Mouse (Mus musculus): ENCODE measurements at regions not wholly inside any gene's neighbourhood (a gene's known extent, or its start where the extent isn't known, plus 50 kb on each side); places are given as distances from the start of the nearest gene placed in this dataset.
"Not testable (repeated sequence)": the region's sequence is repeated elsewhere in the genome, so short reads cannot be mapped to it uniquely, and the experiment has no call there.

DNA sequence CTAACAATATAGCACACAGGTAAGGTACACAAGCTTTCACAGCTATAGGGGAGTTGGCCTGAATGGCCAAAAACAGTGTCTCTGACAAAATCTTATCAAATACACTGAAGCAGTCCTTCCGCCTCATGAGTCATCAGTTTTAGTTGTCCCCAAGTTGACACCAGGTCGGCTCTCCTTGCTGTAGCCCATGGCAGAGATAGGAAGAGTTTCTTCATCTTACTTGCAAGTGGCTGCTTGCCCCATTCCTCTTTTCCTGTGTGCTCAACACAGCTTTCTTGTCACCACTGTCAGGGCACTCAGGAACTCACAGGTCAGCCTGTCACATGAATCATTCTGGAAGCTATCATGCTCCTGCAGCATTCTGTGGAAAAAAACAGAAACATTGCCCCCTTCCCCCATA, 77.1 kb downstream of the Olfr721-ps1 start:
- H3K36me3 ChIP-seq; ATAC-seq (ENCODE audit: low FRiP score); H3K4me3 ChIP-seq; H3K4me1 ChIP-seq (replicated peaks); H3K27ac ChIP-seq; H3K4me2 ChIP-seq; H3K9me3 ChIP-seq; H3K9ac ChIP-seq; H3K27me3 ChIP-seq: not testable (repeated sequence)
- 91% methylated on average over 2 of the region's 2 CpGs for WGBS

DNA sequence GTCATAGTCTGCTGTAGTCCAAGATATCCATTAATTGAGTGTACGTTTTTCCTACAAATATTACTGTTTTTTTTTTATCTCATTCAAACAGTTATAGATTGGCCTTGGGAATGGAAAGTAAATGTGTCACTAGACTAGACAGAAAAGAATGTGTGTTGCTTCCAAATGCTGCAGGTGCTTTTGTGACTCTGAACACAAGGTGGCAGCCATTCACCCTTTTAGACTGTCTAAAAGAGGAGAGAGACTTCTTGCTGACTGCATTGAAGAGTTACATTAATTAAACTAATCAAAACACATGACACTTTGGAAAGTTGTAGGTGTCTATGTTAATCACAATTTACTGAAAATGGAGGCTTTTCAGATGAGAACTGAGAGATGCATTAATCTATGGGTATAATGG, 80.7 kb downstream of the Olfr721-ps1 start:
- Histone ChIP-seq H3K4me1 (replicated peaks) (no peaks in the 10 kb centered on the region), H3K27ac (no peak overlapping the region), H3K4me3 (no peak overlapping the region), H3K4me2 (no peak overlapping the region), H3K9me3 (no peaks in the 10 kb centered on the region), H3K36me3 (no peaks in the 10 kb centered on the region), H3K9ac (no peak overlapping the region), H3K27me3 (no peaks in the 10 kb centered on the region)
- no peak for ATAC-seq (ENCODE audit: low FRiP score)
- 90% methylated on average over 1 of the region's 1 CpGs for WGBS

DNA sequence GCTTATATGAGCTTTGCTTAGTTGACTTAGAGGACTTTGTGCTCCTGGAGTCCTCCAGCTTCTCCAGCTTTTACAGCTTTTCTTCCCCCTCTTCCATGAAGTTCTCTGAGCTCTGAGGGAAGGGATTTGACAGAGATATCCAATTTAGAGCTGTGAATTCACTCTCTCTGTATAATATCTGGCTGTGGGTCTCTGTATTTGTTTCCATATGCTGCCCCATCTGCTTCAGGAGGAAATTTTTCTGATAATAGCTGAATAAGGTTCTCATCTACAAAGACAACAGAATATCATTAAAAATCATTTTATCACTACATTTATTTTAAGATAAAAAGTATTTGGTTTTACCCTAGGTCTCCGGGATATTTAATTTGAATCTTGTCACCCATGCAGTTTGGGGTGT, 85.3 kb downstream of the Olfr721-ps1 start:
- H3K4me2 ChIP-seq = no peak overlapping the region
- WGBS = 98% methylated on average over 1 of the region's 1 CpGs

DNA sequence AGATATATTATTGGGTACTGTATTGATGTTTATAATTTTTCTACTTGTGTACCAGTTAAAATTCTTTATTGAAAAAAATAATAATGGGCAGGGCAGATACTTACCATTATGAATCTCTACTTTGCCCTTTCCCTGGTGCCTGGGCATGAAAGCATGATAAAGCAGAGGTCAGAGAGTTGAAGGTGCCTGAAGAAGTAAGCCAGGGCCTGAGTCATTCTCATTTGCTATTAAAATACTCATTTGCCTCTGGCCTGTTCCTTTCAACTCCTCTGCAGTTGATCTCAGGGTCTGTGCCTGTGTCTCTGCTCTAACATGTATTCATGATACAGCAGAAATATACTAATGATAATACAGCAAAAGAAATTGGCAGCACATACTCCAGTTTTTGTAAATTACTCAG, 89.4 kb downstream of the Olfr721-ps1 start:
- Histone ChIP-seq H3K4me1 (replicated peaks) (no peaks in the 10 kb centered on the region), H3K27ac (no peak overlapping the region), H3K4me2 (no peak overlapping the region), H3K4me3 (no peak overlapping the region), H3K9me3 (no peaks in the 10 kb centered on the region), H3K36me3 (no peaks in the 10 kb centered on the region), H3K27me3 (no peaks in the 10 kb centered on the region), H3K9ac (no peak overlapping the region)
- no peak for ATAC-seq (ENCODE audit: low FRiP score)

More for the DNA sequence above, 85.3 kb downstream of the Olfr721-ps1 start:
- Histone ChIP-seq H3K9me3 (no peaks in the 10 kb centered on the region), H3K27ac (no peak overlapping the region), H3K4me1 (replicated peaks) (no peaks in the 10 kb centered on the region), H3K36me3 (no peaks in the 10 kb centered on the region), H3K9ac (no peak overlapping the region), H3K27me3 (no peaks in the 10 kb centered on the region), H3K4me3 (no peak overlapping the region)
- no peak for ATAC-seq (ENCODE audit: low FRiP score)

DNA sequence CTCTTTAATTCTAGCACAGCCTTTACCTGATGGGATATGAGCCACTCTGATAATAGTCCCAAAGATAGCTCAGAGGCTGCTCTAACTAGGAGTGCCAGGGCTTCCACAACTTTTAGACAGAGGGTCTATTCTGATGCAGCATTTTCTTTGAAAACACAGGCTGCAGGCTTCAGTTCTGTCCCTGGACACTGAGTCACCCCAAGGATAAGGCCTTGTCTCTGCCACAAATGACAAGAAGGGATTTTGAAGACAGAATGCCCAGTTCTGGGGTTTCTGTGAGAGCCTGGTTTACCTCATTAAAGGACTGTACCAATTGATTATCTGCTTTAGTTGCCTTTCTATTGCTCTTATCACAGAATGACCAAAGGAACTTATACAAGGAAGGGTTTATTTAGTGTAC, 90.9 kb downstream of the Olfr721-ps1 start:
- no peak overlapping the region for H3K27ac ChIP-seq

DNA sequence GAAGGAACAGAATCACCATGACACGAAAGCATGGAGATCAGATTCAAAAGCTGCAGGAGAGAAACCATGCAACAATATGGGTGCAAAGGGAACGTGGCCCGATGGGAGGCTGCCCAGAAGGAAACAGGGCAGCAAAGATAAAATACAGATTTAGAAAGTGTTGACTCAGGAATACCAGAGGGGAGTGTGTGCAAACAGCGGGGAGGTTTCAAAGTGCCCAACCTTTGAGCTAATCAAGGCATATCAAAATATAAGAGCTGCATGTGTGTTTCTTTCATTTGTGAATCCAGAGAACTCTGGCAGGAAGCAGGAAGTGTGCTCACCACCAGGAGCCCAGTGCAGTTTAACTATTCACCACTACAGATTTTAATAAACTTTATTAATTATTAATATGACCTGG, 110.8 kb downstream of the Olfr721-ps1 start:
- Histone ChIP-seq H3K9me3 (no peaks in the 10 kb centered on the region), H3K27me3 (no peaks in the 10 kb centered on the region), H3K4me1 (replicated peaks) (0 out of 2 replicates have a peak, but pooled peaks cover 3% of the 10 kb centered on the region), H3K36me3 (no peaks in the 10 kb centered on the region), H3K4me2 (no peak overlapping the region), H3K9ac (no peak overlapping the region), H3K27ac (no peak overlapping the region), H3K4me3 (no peak overlapping the region)
- WGBS = 88% methylated on average over 4 of the region's 4 CpGs
- ATAC-seq (ENCODE audit: low FRiP score) = no peak

More for the DNA sequence above, 90.9 kb downstream of the Olfr721-ps1 start:
- ATAC-seq (ENCODE audit: low FRiP score) = no peak
- Histone ChIP-seq H3K27me3 (no peaks in the 10 kb centered on the region), H3K4me1 (replicated peaks) (no peaks in the 10 kb centered on the region), H3K4me3 (no peak overlapping the region), H3K4me2 (no peak overlapping the region), H3K9ac (no peak overlapping the region), H3K9me3 (no peaks in the 10 kb centered on the region), H3K36me3 (no peaks in the 10 kb centered on the region)

DNA sequence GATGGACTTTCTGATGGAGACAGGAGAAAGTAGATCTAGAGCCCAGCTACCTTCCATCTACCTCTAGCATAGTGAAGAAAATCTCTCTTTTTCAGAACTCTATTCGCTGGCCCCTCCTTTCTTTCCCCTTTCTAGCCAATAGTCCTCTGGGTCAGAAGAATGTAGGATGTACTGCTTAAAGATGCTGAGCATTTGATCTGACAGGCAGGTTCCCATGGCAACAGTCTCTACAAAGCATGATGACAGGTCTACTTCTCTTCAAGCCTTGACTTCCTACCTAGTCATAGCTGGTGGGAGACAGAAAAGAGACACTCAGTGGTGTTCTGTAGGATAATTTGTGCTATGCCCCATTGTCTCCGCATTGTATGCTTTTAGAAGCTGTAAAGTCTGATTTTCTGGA, 112.0 kb downstream of the Olfr721-ps1 start:
- Histone ChIP-seq H3K9me3 (no peaks in the 10 kb centered on the region), H3K36me3 (no peaks in the 10 kb centered on the region), H3K4me1 (replicated peaks) (0 out of 2 replicates have a peak, but pooled peaks cover 3% of the 10 kb centered on the region), H3K27me3 (no peaks in the 10 kb centered on the region), H3K27ac (no peak overlapping the region), H3K9ac (no peak overlapping the region), H3K4me2 (no peak overlapping the region), H3K4me3 (no peak overlapping the region)
- WGBS = 97% methylated on average over 2 of the region's 2 CpGs
- ATAC-seq (ENCODE audit: low FRiP score) = no peak

DNA sequence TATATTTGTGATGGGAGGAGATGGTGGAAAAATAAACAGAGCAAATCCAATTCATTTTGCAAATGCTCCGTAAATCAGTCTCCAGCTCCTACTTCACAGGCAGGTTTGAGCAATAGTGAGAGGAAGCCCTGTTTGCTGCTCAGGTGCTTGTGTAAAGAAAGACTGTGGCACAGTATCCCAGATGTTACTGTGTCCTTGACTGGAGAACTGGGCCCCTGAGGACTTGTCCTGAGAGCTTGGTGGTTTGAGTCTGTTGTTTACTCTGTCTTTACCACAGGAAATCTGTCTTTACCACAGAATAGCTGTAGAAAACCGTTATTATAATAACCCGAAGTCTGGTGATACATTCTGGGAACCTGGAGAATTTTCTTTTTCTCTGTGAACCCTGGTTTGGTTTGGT, 112.4 kb downstream of the Olfr721-ps1 start:
- Histone ChIP-seq H3K9ac (no peak overlapping the region), H3K27ac (no peak overlapping the region), H3K4me1 (replicated peaks) (0 out of 2 replicates have a peak, but pooled peaks cover 3% of the 10 kb centered on the region), H3K9me3 (no peaks in the 10 kb centered on the region), H3K27me3 (no peaks in the 10 kb centered on the region), H3K36me3 (no peaks in the 10 kb centered on the region), H3K4me3 (no peak overlapping the region), H3K4me2 (no peak overlapping the region)
- ATAC-seq (ENCODE audit: low FRiP score) = no peak
- 83% methylated on average over 3 of the region's 3 CpGs for WGBS

DNA sequence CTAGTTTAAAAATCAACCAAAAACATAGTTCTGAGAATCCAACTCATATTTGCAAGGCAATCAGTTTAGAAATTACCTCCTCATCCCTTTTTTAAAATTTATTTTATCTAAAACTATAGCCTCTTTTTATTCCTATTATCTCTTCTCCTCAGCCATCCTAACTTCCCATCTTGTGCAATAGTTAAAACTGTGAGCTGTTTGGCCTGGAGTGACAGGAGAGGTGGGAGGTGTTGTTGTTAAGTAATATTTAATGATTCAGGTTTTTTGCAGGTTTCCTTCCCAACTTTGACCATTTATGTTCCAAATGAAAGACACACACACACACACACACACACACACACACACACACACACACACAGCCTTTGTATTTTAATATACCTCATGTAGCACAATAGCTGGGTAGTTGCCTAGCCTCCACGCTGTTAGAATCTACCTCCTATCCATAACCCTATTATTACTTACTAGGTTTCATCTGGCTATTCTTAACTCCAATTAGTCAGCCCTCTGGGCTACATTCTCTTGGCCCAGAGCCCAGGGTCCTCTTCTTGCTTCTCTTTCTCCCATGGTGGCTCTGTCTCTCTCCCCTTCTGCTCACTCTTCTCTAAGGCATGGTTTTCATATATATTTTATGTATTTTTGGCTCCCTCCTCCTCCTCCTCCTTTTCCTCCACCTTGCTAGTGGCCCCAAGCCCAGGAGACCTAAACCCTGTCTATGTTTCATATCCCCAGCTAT, 113.5 kb downstream of the Olfr721-ps1 start:
- Histone ChIP-seq H3K4me2 (no peak overlapping the region), H3K4me3 (no peak overlapping the region), H3K9ac (no peak overlapping the region), H3K27me3 (no peaks in the 10 kb centered on the region), H3K9me3 (no peaks in the 10 kb centered on the region), H3K27ac (no peak overlapping the region), H3K36me3 (no peaks in the 10 kb centered on the region), H3K4me1 (replicated peaks) (0 out of 2 replicates have a peak, but pooled peaks cover 3% of the 10 kb centered on the region)
- no peak for ATAC-seq (ENCODE audit: low FRiP score)
- 50% methylated on average over 1 of the region's 1 CpGs for WGBS

DNA sequence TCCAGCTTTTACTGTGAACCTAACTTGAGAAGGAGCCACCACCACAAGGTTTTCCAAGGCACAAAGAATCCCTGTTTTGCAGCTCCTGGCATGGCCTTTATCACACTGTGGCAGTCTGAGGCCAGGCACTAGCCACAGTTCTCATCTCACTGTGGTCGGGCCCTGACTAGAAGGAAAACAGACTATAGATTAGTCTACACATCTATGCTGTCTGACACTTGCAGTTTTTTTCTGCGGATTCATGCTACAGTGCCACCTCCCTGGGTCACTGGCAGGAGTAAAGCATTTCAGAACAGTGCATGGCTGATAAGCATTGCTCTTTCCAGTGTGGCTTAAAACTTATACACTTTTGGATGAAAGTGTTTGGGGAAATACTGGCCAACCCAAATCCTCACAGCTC, 114.3 kb downstream of the Olfr721-ps1 start:
- 78% methylated on average over 2 of the region's 2 CpGs for WGBS
- no peak for ATAC-seq (ENCODE audit: low FRiP score)
- H3K27me3 ChIP-seq = no peaks in the 10 kb centered on the region
- no peak overlapping the region for H3K4me2 ChIP-seq
- H3K4me1 ChIP-seq (replicated peaks) = 0 out of 2 replicates have a peak, but pooled peaks cover 3% of the 10 kb centered on the region
- H3K4me3 ChIP-seq = no peak overlapping the region
- H3K9me3 ChIP-seq = no peaks in the 10 kb centered on the region
- no peak overlapping the region for H3K9ac ChIP-seq
- H3K27ac ChIP-seq = no peak overlapping the region
- H3K36me3 ChIP-seq = no peaks in the 10 kb centered on the region

DNA sequence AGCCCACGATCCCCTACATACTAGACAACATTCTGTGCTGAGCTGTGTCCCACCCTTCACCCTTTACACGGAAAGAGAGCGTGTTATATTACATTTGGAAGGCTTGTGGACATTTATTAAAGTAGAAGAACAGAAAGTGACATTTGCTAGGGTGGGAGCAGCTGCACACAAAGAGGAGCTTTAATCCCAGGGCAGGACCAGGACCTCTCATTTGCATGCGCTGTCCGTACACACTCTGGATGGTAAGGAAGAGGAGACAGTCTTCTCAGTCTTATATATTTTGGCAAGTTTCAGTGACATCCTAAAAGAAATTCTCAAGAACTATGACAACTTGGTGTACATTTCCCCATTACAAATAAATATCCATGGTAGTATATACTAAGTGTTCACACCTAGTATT, 114.8 kb downstream of the Olfr721-ps1 start:
- Histone ChIP-seq H3K27ac (no peak overlapping the region), H3K36me3 (no peaks in the 10 kb centered on the region), H3K9ac (no peak overlapping the region), H3K27me3 (no peaks in the 10 kb centered on the region), H3K4me1 (replicated peaks) (0 out of 2 replicates have a peak, but pooled peaks cover 3% of the 10 kb centered on the region), H3K9me3 (no peaks in the 10 kb centered on the region), H3K4me2 (no peak overlapping the region), H3K4me3 (no peak overlapping the region)
- 65% methylated on average over 5 of the region's 5 CpGs for WGBS
- no peak for ATAC-seq (ENCODE audit: low FRiP score)

DNA sequence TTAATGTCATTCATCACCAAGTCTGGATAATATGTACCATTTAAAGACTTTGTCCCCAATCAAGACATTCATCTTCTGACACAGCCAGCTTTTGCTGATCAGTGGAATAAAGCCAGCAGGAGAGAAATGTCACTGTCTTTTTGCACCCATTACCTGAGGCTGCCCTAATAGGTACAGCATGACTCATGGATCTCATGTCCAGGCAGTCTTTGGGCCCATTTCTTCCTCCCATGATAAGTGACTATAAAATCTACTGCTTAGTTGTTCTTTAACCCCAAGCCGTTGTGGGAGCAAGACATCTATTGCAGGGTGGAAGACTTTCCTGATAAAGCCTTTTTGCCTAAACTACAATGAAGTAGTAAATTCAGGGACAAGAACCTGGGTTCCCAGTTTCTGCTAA, 116.9 kb downstream of the Olfr721-ps1 start:
- Histone ChIP-seq H3K9ac (no peak overlapping the region), H3K4me1 (replicated peaks) (0 out of 2 replicates have a peak, but pooled peaks cover 3% of the 10 kb centered on the region), H3K27ac (no peak overlapping the region), H3K27me3 (no peaks in the 10 kb centered on the region), H3K4me3 (no peak overlapping the region), H3K4me2 (no peak overlapping the region), H3K36me3 (no peaks in the 10 kb centered on the region), H3K9me3 (no peaks in the 10 kb centered on the region)
- 90% methylated on average over 1 of the region's 1 CpGs for WGBS
- no peak for ATAC-seq (ENCODE audit: low FRiP score)

DNA sequence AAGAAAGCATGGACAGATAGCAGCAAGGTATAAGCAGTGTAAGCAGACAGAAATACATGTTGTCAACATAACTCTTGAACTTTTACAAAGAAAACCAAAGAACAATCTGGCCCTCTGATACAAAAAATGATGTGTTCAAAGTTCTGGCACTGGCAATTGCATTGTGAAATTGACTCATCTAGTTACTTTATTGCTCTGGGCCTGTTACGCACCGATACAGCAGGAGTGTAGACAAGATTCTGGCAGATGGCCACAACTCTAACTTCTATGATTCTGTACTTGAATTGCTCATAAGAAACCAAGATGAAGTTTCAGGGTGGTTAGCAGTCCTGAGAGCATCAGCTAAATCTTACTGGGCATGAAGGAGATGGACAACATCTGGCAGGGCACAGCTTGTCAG, 117.7 kb downstream of the Olfr721-ps1 start:
- Histone ChIP-seq H3K4me2 (no peak overlapping the region), H3K4me3 (no peak overlapping the region), H3K9me3 (no peaks in the 10 kb centered on the region), H3K27me3 (no peaks in the 10 kb centered on the region), H3K9ac (no peak overlapping the region), H3K4me1 (replicated peaks) (0 out of 2 replicates have a peak, but pooled peaks cover 3% of the 10 kb centered on the region), H3K36me3 (no peaks in the 10 kb centered on the region), H3K27ac (no peak overlapping the region)
- no peak for ATAC-seq (ENCODE audit: low FRiP score)
- 92% methylated on average over 2 of the region's 2 CpGs for WGBS
